Mouse (Mus musculus) lung, postnatal 0 days (tissue): ENCODE measurements around the gene Depdc5.

Experiments used
- CTCF ChIP-seq: IDR thresholded peaks from 2 replicates; pipeline ENCODE4 v1.5.1; 2016; ENCODE audit warnings: antibody characterized with exemption, mild to moderate bottlenecking
- EP300 ChIP-seq: IDR thresholded peaks from 2 replicates; pipeline ENCODE4 v1.6.1; 2016; ENCODE audit warnings: antibody characterized with exemption, mild to moderate bottlenecking, control low read depth

GRCm38 (mm10) chr5:33006670-33007069 is 143.2 kb downstream of the Depdc5 start:
- no peak for TF ChIP-seq CTCF
- no peak for TF ChIP-seq EP300
